Mouse (Mus musculus): ENCODE measurements at regions not wholly inside any gene's neighbourhood (a gene's known extent, or its start where the extent isn't known, plus 50 kb on each side); places are given as distances from the start of the nearest gene placed in this dataset. TPM values are rescaled to one million over a fixed set of nuclear protein-coding genes. Genes with fewer than 3 reads are reported as not detected.

GRCm38 (mm10) chr10:24995751-24996150 lies 68.5 kb upstream of the Arg1 start:
- Histone ChIP-seq H3K27ac (ENCODE audit: poor library complexity, severe bottlenecking) (no peak overlapping the region), H3K27me3 (replicated peaks) (no peaks in the 10 kb centered on the region), H3K4me2 (no peak overlapping the region), H3K4me1 (replicated peaks) (no peaks in the 10 kb centered on the region), H3K36me3 (no peaks in the 10 kb centered on the region), H3K9me3 (replicated peaks) (no peaks in the 10 kb centered on the region), H3K9ac (no peak overlapping the region), H3K4me3 (no peak overlapping the region)
- WGBS: 81% methylated on average over 2 of the region's 2 CpGs
- ATAC-seq (ENCODE audit: insufficient number of reproducible peaks, low FRiP score): no peak

DNA sequence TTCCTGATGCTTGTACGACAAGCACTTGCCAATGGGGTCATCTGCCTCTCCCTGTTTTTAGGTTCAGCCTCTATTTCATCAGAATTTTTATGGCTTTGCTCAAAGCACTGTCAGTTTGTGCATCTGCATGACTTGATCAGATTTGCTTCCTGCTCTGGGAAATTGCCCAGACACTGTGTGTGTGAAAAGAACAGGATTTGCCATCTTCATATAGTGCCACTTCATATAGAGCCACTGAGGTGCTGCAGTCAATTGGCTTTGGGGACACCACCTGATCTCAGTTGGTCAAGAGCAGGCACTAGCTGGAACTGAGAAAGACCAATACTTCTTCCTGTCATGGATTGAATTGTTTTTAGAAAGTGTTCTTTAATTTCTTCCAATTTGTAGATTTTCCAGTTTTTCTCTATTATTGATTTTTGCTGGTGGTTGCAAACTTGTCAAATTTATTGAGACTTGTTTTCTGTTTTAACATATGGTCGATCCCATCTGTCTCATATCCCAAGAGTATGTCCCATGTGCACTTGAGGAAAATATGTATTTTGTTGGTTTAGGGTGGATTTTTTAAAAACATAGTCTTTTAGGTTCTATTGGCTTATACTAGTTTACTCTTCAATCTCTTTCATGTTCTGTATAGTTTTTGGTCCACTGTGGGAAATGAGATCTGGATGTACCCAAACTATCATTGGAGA lies 62.8 kb upstream of the Arg1 start:
- WGBS: 76% methylated on average over 2 of the region's 2 CpGs
- no peak overlapping the region for H3K27ac ChIP-seq (ENCODE audit: poor library complexity, severe bottlenecking)
- no peak for ATAC-seq (ENCODE audit: insufficient number of reproducible peaks, low FRiP score)
- no peak overlapping the region for H3K4me3 ChIP-seq
- H3K36me3 ChIP-seq: no peaks in the 10 kb centered on the region
- H3K4me1 ChIP-seq (replicated peaks): no peaks in the 10 kb centered on the region; the same call in 1 of the 2 replicates
- no peaks in the 10 kb centered on the region for H3K27me3 ChIP-seq (replicated peaks)
- no peak overlapping the region for H3K9ac ChIP-seq
- H3K9me3 ChIP-seq (replicated peaks): peaks cover 2% of the 10 kb centered on the region
- H3K4me2 ChIP-seq: no peak overlapping the region

DNA sequence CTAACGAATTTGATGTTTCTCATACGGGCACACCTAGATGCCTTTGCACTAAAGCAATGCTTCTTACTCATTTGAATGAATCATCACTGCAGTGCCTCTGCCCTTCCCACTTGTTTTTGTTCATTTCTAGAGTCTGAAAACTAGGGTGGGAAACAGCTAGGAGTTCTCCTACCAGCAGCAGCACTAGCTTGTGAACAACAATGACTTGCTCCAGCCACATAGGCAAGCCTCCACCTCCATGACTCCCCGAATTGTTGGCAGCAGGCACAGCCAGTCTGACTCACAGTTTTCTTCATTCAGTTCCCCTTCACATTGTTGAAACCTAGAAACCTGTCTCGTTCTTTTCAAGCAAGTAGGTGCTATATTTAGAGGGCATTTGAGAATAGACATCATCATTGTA lies 57.5 kb upstream of the Arg1 start:
- WGBS: 82% methylated on average over 4 of the region's 4 CpGs
- peaks cover 14% of the 10 kb centered on the region for H3K9me3 ChIP-seq (replicated peaks)
- no peak overlapping the region for H3K4me2 ChIP-seq

DNA sequence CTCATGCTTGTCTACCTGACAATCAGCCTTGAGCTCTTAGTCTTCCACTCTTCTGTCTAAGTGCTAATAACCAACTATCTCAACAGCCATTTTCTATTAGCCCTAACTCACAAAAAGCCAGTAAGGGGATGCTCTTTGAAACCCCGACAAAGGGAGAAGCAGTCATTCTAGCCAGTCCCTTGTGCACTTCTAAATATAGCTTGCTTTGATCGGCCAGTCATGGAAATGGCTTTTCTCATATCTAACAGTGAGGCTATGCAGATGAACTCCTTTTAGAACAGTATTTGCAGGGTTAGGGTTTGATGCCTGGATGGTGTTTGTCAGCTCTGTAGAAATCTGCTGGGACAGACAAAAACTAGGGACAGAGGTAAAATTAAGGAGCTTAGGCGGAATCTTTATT lies 54.5 kb upstream of the Arg1 start:
- Histone ChIP-seq H3K9me3 (replicated peaks) (peaks cover 14% of the 10 kb centered on the region), H3K4me3 (no peak overlapping the region), H3K27me3 (replicated peaks) (no peaks in the 10 kb centered on the region), H3K36me3 (no peaks in the 10 kb centered on the region), H3K27ac (ENCODE audit: poor library complexity, severe bottlenecking) (no peak overlapping the region), H3K4me2 (no peak overlapping the region), H3K4me1 (replicated peaks) (peaks cover 10% of the 10 kb centered on the region), H3K9ac (no peak overlapping the region)
- WGBS: 45% methylated on average over 3 of the region's 3 CpGs
- ATAC-seq (ENCODE audit: insufficient number of reproducible peaks, low FRiP score): no peak

More for the DNA sequence above, 57.5 kb upstream of the Arg1 start:
- no peak overlapping the region for H3K4me3 ChIP-seq
- H3K36me3 ChIP-seq: no peaks in the 10 kb centered on the region
- no peak overlapping the region for H3K9ac ChIP-seq
- no peak for ATAC-seq (ENCODE audit: insufficient number of reproducible peaks, low FRiP score)
- peaks cover 10% of the 10 kb centered on the region for H3K4me1 ChIP-seq (replicated peaks)
- no peaks in the 10 kb centered on the region for H3K27me3 ChIP-seq (replicated peaks)
- H3K27ac ChIP-seq (ENCODE audit: poor library complexity, severe bottlenecking): no peak overlapping the region

Small RNA genes lying in the stretch of these regions (microRNA-seq; reads per million reads assigned to microRNA genes)
- gene Gm22566: not detected
